8 mouse cellular contexts compared by ENCODE assay signal in genomic region chr1:187609853-187610230, GRCm38 (mm10). TPM values are rescaled to one million over a fixed set of nuclear protein-coding genes. Genes with fewer than 3 reads are reported as not detected.
DNase-seq lines count a peak whose midpoint lies in the region; ATAC-seq lines count a peak whose summit lies in the region.

No protein-coding gene starts in this region.

- ATAC-seq in embryonic facial prominence, embryonic 13.5 days (ENCODE audit: insufficient number of reproducible peaks, insufficient read depth, low FRiP score, low TSS enrichment, low read depth): no peak
- ATAC-seq in hindbrain, embryonic 11.5 days (ENCODE audit: low FRiP score): no peak
- no peak for ATAC-seq in limb, embryonic 13.5 days (ENCODE audit: low FRiP score, low read depth)
- no peak for ATAC-seq in stomach, embryonic 14.5 days (ENCODE audit: insufficient number of reproducible peaks, insufficient read depth, low FRiP score, low read depth)

- no peaks in the 10 kb centered on the region for H3K36me3 ChIP-seq in embryonic facial prominence, embryonic 13.5 days
- H3K36me3 ChIP-seq in hindbrain, embryonic 11.5 days (ENCODE audit: control insufficient read depth, insufficient read depth, low read length): no peaks in the 10 kb centered on the region
- H3K36me3 ChIP-seq in limb, embryonic 13.5 days: no peaks in the 10 kb centered on the region
- H3K36me3 ChIP-seq in stomach, embryonic 14.5 days (ENCODE audit: control insufficient read depth, insufficient read depth, low read length): no peaks in the 10 kb centered on the region

- peaks cover 51% of the 10 kb centered on the region for H3K4me1 ChIP-seq in embryonic facial prominence, embryonic 13.5 days
- H3K4me1 ChIP-seq in hindbrain, embryonic 11.5 days (replicated peaks; ENCODE audit: control insufficient read depth, insufficient read depth, low read length): peaks cover 9% of the 10 kb centered on the region
- peaks cover 42% of the 10 kb centered on the region for H3K4me1 ChIP-seq in limb, embryonic 13.5 days
- H3K4me1 ChIP-seq in stomach, embryonic 14.5 days (ENCODE audit: control insufficient read depth, insufficient read depth, low read length): peaks cover 12% of the 10 kb centered on the region; the same call in 1 of the 2 replicates

- no peak overlapping the region for H3K27ac ChIP-seq in embryonic facial prominence, embryonic 13.5 days
- H3K27ac ChIP-seq in hindbrain, embryonic 11.5 days (ENCODE audit: low read depth, low read length): no peak overlapping the region
- H3K27ac ChIP-seq in limb, embryonic 13.5 days: no peak overlapping the region
- no peak overlapping the region for H3K27ac ChIP-seq in stomach, embryonic 14.5 days (ENCODE audit: low read length)

- peak overlapping the region; percentile 48 for H3K4me3 ChIP-seq in embryonic facial prominence, embryonic 13.5 days
- peak overlapping the region; percentile 41 for H3K4me3 ChIP-seq in hindbrain, embryonic 11.5 days (ENCODE audit: low read depth, low read length)
- peak overlapping the region; percentile 49 for H3K4me3 ChIP-seq in limb, embryonic 13.5 days
- peak overlapping the region; percentile 40 for H3K4me3 ChIP-seq in stomach, embryonic 14.5 days (ENCODE audit: low read depth, low read length)

- peak overlapping the region; percentile 80 for H3K4me2 ChIP-seq in embryonic facial prominence, embryonic 13.5 days
- peak overlapping the region; percentile 68 for H3K4me2 ChIP-seq in hindbrain, embryonic 11.5 days (replicated peaks; ENCODE audit: low read depth, low read length)
- H3K4me2 ChIP-seq in limb, embryonic 13.5 days (replicated peaks): peak overlapping the region; percentile 89
- peak overlapping the region; percentile 91 for H3K4me2 ChIP-seq in stomach, embryonic 14.5 days (replicated peaks; ENCODE audit: low read depth, low read length)

- DNase-seq in embryo, embryonic 10 days (ENCODE audit: low spot score): peak; percentile 26
- no peak for DNase-seq in embryo, embryonic 9.5 days (ENCODE audit: extremely low spot score)
- peak; percentile 53 for DNase-seq in hindbrain, embryonic 11.5 days (ENCODE audit: low spot score)
- DNase-seq in ovary, adult 18-20 months (ENCODE audit: low spot score): no peak
- no peak for DNase-seq in c-Kit-positive CD71-positive TER-119-positive erythroid progenitor cells, embryonic 14.5 days (ENCODE audit: low spot score)

- 3% methylated on average over 16 of the region's 16 CpGs for WGBS in embryonic facial prominence, embryonic 13.5 days
- WGBS in hindbrain, embryonic 11.5 days: 6% methylated on average over 16 of the region's 16 CpGs
- WGBS in limb, embryonic 13.5 days: 2% methylated on average over 16 of the region's 16 CpGs
- 3% methylated on average over 16 of the region's 16 CpGs for WGBS in stomach, embryonic 14.5 days

- peaks cover 78% of the 10 kb centered on the region for H3K27me3 ChIP-seq in embryonic facial prominence, embryonic 13.5 days
- peaks cover 60% of the 10 kb centered on the region for H3K27me3 ChIP-seq in hindbrain, embryonic 11.5 days (ENCODE audit: control insufficient read depth, insufficient read depth, low read length)
- H3K27me3 ChIP-seq in limb, embryonic 13.5 days: peaks cover 77% of the 10 kb centered on the region
- H3K27me3 ChIP-seq in stomach, embryonic 14.5 days (ENCODE audit: control insufficient read depth, insufficient read depth, low read length): peaks cover 43% of the 10 kb centered on the region

- H3K9ac ChIP-seq in embryonic facial prominence, embryonic 13.5 days: peak overlapping the region; percentile 60; the same call in 1 of the 2 replicates
- H3K9ac ChIP-seq in hindbrain, embryonic 11.5 days (ENCODE audit: low read depth, low read length): no peak overlapping the region; the same call in 1 of the 2 replicates
- H3K9ac ChIP-seq in limb, embryonic 13.5 days: peak overlapping the region; percentile 59; the same call in 1 of the 2 replicates
- no peak overlapping the region for H3K9ac ChIP-seq in stomach, embryonic 14.5 days (replicated peaks; ENCODE audit: low read depth, low read length)

- H3K9me3 ChIP-seq in embryonic facial prominence, embryonic 13.5 days: no peaks in the 10 kb centered on the region
- H3K9me3 ChIP-seq in hindbrain, embryonic 11.5 days (ENCODE audit: control insufficient read depth, low read length): no peaks in the 10 kb centered on the region
- H3K9me3 ChIP-seq in limb, embryonic 13.5 days: no peaks in the 10 kb centered on the region
- no peaks in the 10 kb centered on the region for H3K9me3 ChIP-seq in stomach, embryonic 14.5 days (ENCODE audit: control insufficient read depth, low read depth, low read length)

RNA-seq across cellular contexts. Expression of gene Esrrg, which starts 1.3 kb away (rescaled TPM):
- polyA plus RNA-seq in embryonic facial prominence, embryonic 13.5 days (2015; fragmentation: Nextera tagmentation; extraction: Ambion mirVana): 1.00 and 2.0 TPM in 2 replicates
- 10.2 and 14.6 TPM in 2 replicates for polyA plus RNA-seq in hindbrain, embryonic 11.5 days (2014; fragmentation: Nextera tagmentation; extraction: Ambion mirVana)
- polyA plus RNA-seq in limb, embryonic 13.5 days (2015; fragmentation: Nextera tagmentation; extraction: Ambion mirVana): 3.1 TPM in 2 replicates
- polyA plus RNA-seq in stomach, embryonic 14.5 days (2014; fragmentation: Nextera tagmentation; extraction: Ambion mirVana): 12.5 and 13.4 TPM in 2 replicates

Comparison
In these comparisons a context has a peak if more than half of its experiments do, and no peak if none do; other contexts are left out.
1. DNase-seq: peak in embryo, embryonic 10 days (single experiment) and hindbrain, embryonic 11.5 days (single experiment); none in embryo, embryonic 9.5 days (single experiment), ovary, adult 18-20 months (single experiment) and c-Kit-positive CD71-positive TER-119-positive erythroid progenitor cells, embryonic 14.5 days (single experiment).
2. H3K9ac ChIP-seq: peak in embryonic facial prominence, embryonic 13.5 days (single experiment) and limb, embryonic 13.5 days (single experiment); none in hindbrain, embryonic 11.5 days (single experiment) and stomach, embryonic 14.5 days (single experiment).
3. Peak in every context shown above with its lines, with median percentiles within 50 percentile points of each other: H3K4me2 ChIP-seq and H3K4me3 ChIP-seq.